Mouse (Mus musculus) spleen, adult 18-20 months (tissue): ENCODE data around the gene Tmem30c.
"Not testable (repeated sequence)": the region's sequence is repeated elsewhere in the genome, so short reads cannot be mapped to it uniquely, and the experiment has no call there.

ENCODE experiments used
- DNase-seq, 2 experiments: peaks; one replicate each; pipeline ENCODE4 v3.0.0; 2022; ENCODE audit warnings: mixed read lengths in 2 of 2

Gene Tmem30c

GRCm38 (mm10) chr16:57295216-57295934, 2.7 kb upstream of the Tmem30c start:
- DNase-seq: no peak

GRCm38 (mm10) chr16:57292296-57292695, 369 bp downstream of the Tmem30c start:
- no peak for DNase-seq

- DNase-seq: no peak
Observed at GRCm38 (mm10) chr16:57291696-57292095, 969 bp downstream of the Tmem30c start.

GRCm38 (mm10) chr16:57281417-57281816, 11.2 kb downstream of the Tmem30c start:
- DNase-seq: no peak

- DNase-seq: no peak
Observed at GRCm38 (mm10) chr16:57280221-57281217, 12.1 kb downstream of the Tmem30c start.

- no peak for DNase-seq
Observed at GRCm38 (mm10) chr16:57278976-57279626, 13.6 kb downstream of the Tmem30c start.

GRCm38 (mm10) chr16:57269751-57270150, 22.9 kb downstream of the Tmem30c start:
- DNase-seq: no peak

- DNase-seq: no peak
Observed at GRCm38 (mm10) chr16:57268058-57268841, 24.4 kb downstream of the Tmem30c start.

GRCm38 (mm10) chr16:57267068-57267467, 25.6 kb downstream of the Tmem30c start:
- no peak for DNase-seq

GRCm38 (mm10) chr16:57260152-57260551, 32.5 kb downstream of the Tmem30c start:
- no peak for DNase-seq

GRCm38 (mm10) chr16:57259356-57260083, 33.1 kb downstream of the Tmem30c start:
- peak in 1 of 2 experiments; percentile 16 for DNase-seq

GRCm38 (mm10) chr16:57251589-57252421, 40.9 kb downstream of the Tmem30c start:
- no peak for DNase-seq

GRCm38 (mm10) chr16:57250991-57251390, 41.7 kb downstream of the Tmem30c start:
- DNase-seq: no peak

GRCm38 (mm10) chr16:57247464-57247863, 45.2 kb downstream of the Tmem30c start:
- DNase-seq: no peak

- peak in 1 of 2 experiments; percentile 18 for DNase-seq
Observed at GRCm38 (mm10) chr16:57246596-57246995, 46.1 kb downstream of the Tmem30c start.

- peak; percentile 54 to 82 for DNase-seq
Observed at GRCm38 (mm10) chr16:57243858-57244248, 48.8 kb downstream of the Tmem30c start.

- DNase-seq: no peak
Observed at GRCm38 (mm10) chr16:57243205-57243857, 49.3 kb downstream of the Tmem30c start.

GRCm38 (mm10) chr16:57242857-57243204, 49.8 kb downstream of the Tmem30c start:
- DNase-seq: no peak

GRCm38 (mm10) chr16:57235871-57236510, 56.7 kb downstream of the Tmem30c start:
- DNase-seq: no peak

- not testable (repeated sequence) for DNase-seq
Observed at GRCm38 (mm10) chr16:57231937-57232310, 60.7 kb downstream of the Tmem30c start.
